Mouse (Mus musculus): Measurements from ENCODE around the gene Tfap4. TPM values are rescaled to one million over a fixed set of nuclear protein-coding genes. Genes with fewer than 3 reads are reported as not detected.

Tfap4 gene
- 27.0 and 33.2 TPM in 2 replicates for polyA plus RNA-seq (2015; fragmentation: Nextera tagmentation; extraction: Ambion mirVana)

GRCm38 (mm10) chr16:4559715-4560144 is at the start of gene Tfap4:
TSS of gene Tfap4 (minus strand) at chr16:4559854.
- H3K4me2 ChIP-seq, result peak within 1 kb of the TSS; percentile 90
- peak; percentile 4; the same call in 1 of the 2 replicates for ATAC-seq (ENCODE audit: insufficient number of reproducible peaks, insufficient read depth, low FRiP score, low TSS enrichment, low read depth)
- 0% methylated on average over 17 of the region's 17 CpGs for WGBS
- H3K9ac ChIP-seq, result peak within 1 kb of the TSS; percentile 82
- H3K4me1 ChIP-seq, result peaks cover 27% of the 10 kb centered on the region
- H3K4me3 ChIP-seq, result peak within 1 kb of the TSS; percentile 76
- H3K27ac ChIP-seq, result peak within 1 kb of the TSS; percentile 97
- no peaks in the 10 kb centered on the region for H3K9me3 ChIP-seq
- H3K27me3 ChIP-seq, result no peaks in the 10 kb centered on the region
- H3K36me3 ChIP-seq, result 0 out of 2 replicates have a peak, but pooled peaks cover 6% of the 10 kb centered on the region

GRCm38 (mm10) chr16:4608532-4609059 is 48.9 kb upstream of the Tfap4 start:
- Histone ChIP-seq H3K4me2 (no peak overlapping the region), H3K4me3 (no peak overlapping the region), H3K27me3 (no peaks in the 10 kb centered on the region), H3K9ac (no peak overlapping the region), H3K9me3 (no peaks in the 10 kb centered on the region), H3K36me3 (peaks cover 52% of the 10 kb centered on the region), H3K4me1 (peaks cover 50% of the 10 kb centered on the region), H3K27ac (no peak overlapping the region)
- no peak for ATAC-seq (ENCODE audit: insufficient number of reproducible peaks, insufficient read depth, low FRiP score, low TSS enrichment, low read depth)
- 81% methylated on average over 19 of the region's 19 CpGs for WGBS

GRCm38 (mm10) chr16:4607818-4608531 is 48.3 kb upstream of the Tfap4 start:
- Histone ChIP-seq H3K9me3 (no peaks in the 10 kb centered on the region), H3K36me3 (peaks cover 46% of the 10 kb centered on the region), H3K4me2 (no peak overlapping the region), H3K4me1 (peaks cover 56% of the 10 kb centered on the region), H3K4me3 (no peak overlapping the region), H3K9ac (peak overlapping the region; percentile 49; the same call in 1 of the 2 replicates), H3K27me3 (no peaks in the 10 kb centered on the region), H3K27ac (peak overlapping the region; percentile 68)
- no peak for ATAC-seq (ENCODE audit: insufficient number of reproducible peaks, insufficient read depth, low FRiP score, low TSS enrichment, low read depth)
- 45% methylated on average over 9 of the region's 9 CpGs for WGBS

GRCm38 (mm10) chr16:4606431-4607084 is 46.9 kb upstream of the Tfap4 start:
- Histone ChIP-seq H3K4me3 (no peak overlapping the region), H3K4me2 (no peak overlapping the region), H3K9me3 (no peaks in the 10 kb centered on the region), H3K27ac (peak overlapping the region; percentile 39; the same call in 1 of the 2 replicates), H3K27me3 (no peaks in the 10 kb centered on the region), H3K36me3 (peaks cover 32% of the 10 kb centered on the region), H3K4me1 (peaks cover 68% of the 10 kb centered on the region), H3K9ac (0 out of 2 replicates have a peak overlapping the region, but pooled peaks have one; percentile 44)
- WGBS, result 25% methylated on average over 5 of the region's 5 CpGs
- no peak for ATAC-seq (ENCODE audit: insufficient number of reproducible peaks, insufficient read depth, low FRiP score, low TSS enrichment, low read depth)

- Histone ChIP-seq H3K9me3 (no peaks in the 10 kb centered on the region), H3K36me3 (peaks cover 23% of the 10 kb centered on the region), H3K4me2 (peak overlapping the region; percentile 9; the same call in 1 of the 2 replicates), H3K27ac (peak overlapping the region; percentile 39), H3K9ac (0 out of 2 replicates have a peak overlapping the region, but pooled peaks have one; percentile 7), H3K27me3 (no peaks in the 10 kb centered on the region), H3K4me1 (peaks cover 76% of the 10 kb centered on the region), H3K4me3 (no peak overlapping the region)
- ATAC-seq (ENCODE audit: insufficient number of reproducible peaks, insufficient read depth, low FRiP score, low TSS enrichment, low read depth), result no peak
- WGBS, result 30% methylated on average over 13 of the region's 13 CpGs
Measured at GRCm38 (mm10) chr16:4605514-4606131, 46.0 kb upstream of the Tfap4 start.

- Histone ChIP-seq H3K4me2 (0 out of 2 replicates have a peak overlapping the region, but pooled peaks have one; percentile 7), H3K9ac (no peak overlapping the region)
Measured at GRCm38 (mm10) chr16:4604293-4604837, 44.7 kb upstream of the Tfap4 start.

GRCm38 (mm10) chr16:4603453-4603837 is 43.8 kb upstream of the Tfap4 start:
- Histone ChIP-seq H3K9me3 (no peaks in the 10 kb centered on the region), H3K4me3 (0 out of 2 replicates have a peak overlapping the region, but pooled peaks have one; percentile 1), H3K27ac (peak overlapping the region; percentile 76), H3K27me3 (no peaks in the 10 kb centered on the region), H3K4me2 (peak overlapping the region; percentile 44), H3K9ac (peak overlapping the region; percentile 46), H3K4me1 (peaks cover 95% of the 10 kb centered on the region), H3K36me3 (peaks cover 3% of the 10 kb centered on the region)
- 29% methylated on average over 1 of the region's 1 CpGs for WGBS
- no peak for ATAC-seq (ENCODE audit: insufficient number of reproducible peaks, insufficient read depth, low FRiP score, low TSS enrichment, low read depth)

More at GRCm38 (mm10) chr16:4604293-4604837, 44.7 kb upstream of the Tfap4 start:
- H3K9me3 ChIP-seq, result no peaks in the 10 kb centered on the region
- no peak for ATAC-seq (ENCODE audit: insufficient number of reproducible peaks, insufficient read depth, low FRiP score, low TSS enrichment, low read depth)
- H3K27me3 ChIP-seq, result no peaks in the 10 kb centered on the region
- peak overlapping the region; percentile 16; the same call in 1 of the 2 replicates for H3K27ac ChIP-seq
- H3K4me1 ChIP-seq, result peaks cover 88% of the 10 kb centered on the region
- WGBS, result 62% methylated on average over 11 of the region's 11 CpGs
- H3K36me3 ChIP-seq, result peaks cover 11% of the 10 kb centered on the region
- H3K4me3 ChIP-seq, result no peak overlapping the region

- 10% methylated on average over 7 of the region's 7 CpGs for WGBS
Measured at GRCm38 (mm10) chr16:4602766-4603452, 43.3 kb upstream of the Tfap4 start.

GRCm38 (mm10) chr16:4602189-4602588 is 42.5 kb upstream of the Tfap4 start:
- H3K9ac ChIP-seq, result 0 out of 2 replicates have a peak overlapping the region, but pooled peaks have one; percentile 36
- H3K4me2 ChIP-seq, result no peak overlapping the region
- 31% methylated on average over 3 of the region's 3 CpGs for WGBS
- no peak for ATAC-seq (ENCODE audit: insufficient number of reproducible peaks, insufficient read depth, low FRiP score, low TSS enrichment, low read depth)
- H3K4me3 ChIP-seq, result no peak overlapping the region
- H3K27ac ChIP-seq, result peak overlapping the region; percentile 76
- H3K9me3 ChIP-seq, result no peaks in the 10 kb centered on the region
- H3K36me3 ChIP-seq, result no peaks in the 10 kb centered on the region
- peaks cover 96% of the 10 kb centered on the region for H3K4me1 ChIP-seq
- no peaks in the 10 kb centered on the region for H3K27me3 ChIP-seq

More at GRCm38 (mm10) chr16:4602766-4603452, 43.3 kb upstream of the Tfap4 start:
- Histone ChIP-seq H3K4me3 (0 out of 2 replicates have a peak overlapping the region, but pooled peaks have one; percentile 1), H3K9me3 (no peaks in the 10 kb centered on the region), H3K27ac (peak overlapping the region; percentile 76), H3K4me2 (peak overlapping the region; percentile 44), H3K27me3 (no peaks in the 10 kb centered on the region), H3K9ac (peak overlapping the region; percentile 46), H3K4me1 (peaks cover 95% of the 10 kb centered on the region), H3K36me3 (no peaks in the 10 kb centered on the region)
- ATAC-seq (ENCODE audit: insufficient number of reproducible peaks, insufficient read depth, low FRiP score, low TSS enrichment, low read depth), result 0 out of 2 replicates have a peak, but pooled peaks have one; percentile 40

- Histone ChIP-seq H3K9me3 (no peaks in the 10 kb centered on the region), H3K4me2 (no peak overlapping the region), H3K4me3 (no peak overlapping the region), H3K27me3 (no peaks in the 10 kb centered on the region), H3K4me1 (peaks cover 96% of the 10 kb centered on the region), H3K9ac (0 out of 2 replicates have a peak overlapping the region, but pooled peaks have one; percentile 8), H3K36me3 (no peaks in the 10 kb centered on the region), H3K27ac (peak overlapping the region; percentile 44)
- no peak for ATAC-seq (ENCODE audit: insufficient number of reproducible peaks, insufficient read depth, low FRiP score, low TSS enrichment, low read depth)
- WGBS, result 76% methylated on average over 9 of the region's 9 CpGs
Measured at GRCm38 (mm10) chr16:4600701-4601310, 41.2 kb upstream of the Tfap4 start.
